Mouse (Mus musculus) kidney, postnatal 0 days (tissue): ENCODE results near the gene Comt. TPM values are rescaled to one million over a fixed set of nuclear protein-coding genes. Genes with fewer than 3 reads are reported as not detected.

Experiments used
- ATAC-seq: fragments of 200-750 bp; cut with Nextera tagmentation; replicated peaks from 2 replicates; pipeline ENCODE4 v1.8.0; 2017; ENCODE audit warnings: low read depth, moderate number of reproducible peaks, moderate TSS enrichment, moderate library complexity; ENCODE audit not compliant: low FRiP score
- DNase-seq: peaks from one replicate; pipeline ENCODE4 v3.0.0-alpha.2; 2016; ENCODE audit warnings: low spot score
- H3K27ac ChIP-seq: fragments of 300-500 bp; sonication (generic); 2 replicates; pipeline ENCODE4 v1.5.1; 2014; ENCODE audit warnings: mild to moderate bottlenecking
- H3K27me3 ChIP-seq: fragments of 300-500 bp; sonication (generic); 2 replicates; pipeline ENCODE4 v1.6.1; 2014; ENCODE audit warnings: low read length, mixed read lengths; ENCODE audit not compliant: insufficient read depth
- H3K36me3 ChIP-seq: fragments of 300-500 bp; sonication (generic); 2 replicates; pipeline ENCODE4 v1.6.1; 2014; ENCODE audit warnings: low read length, mixed read lengths; ENCODE audit not compliant: insufficient read depth
- H3K4me1 ChIP-seq: fragments of 300-500 bp; sonication (generic); replicated peaks from 2 replicates; pipeline ENCODE4 v1.6.1; 2014; ENCODE audit warnings: antibody characterized with exemption, low read length, mixed read lengths; ENCODE audit not compliant: insufficient read depth
- H3K4me2 ChIP-seq: fragments of 300-500 bp; sonication (generic); 2 replicates; pipeline ENCODE4 v1.6.1; 2014; ENCODE audit warnings: mild to moderate bottlenecking, low read length, moderate library complexity, mixed read lengths
- H3K4me3 ChIP-seq: fragments of 300-500 bp; sonication (generic); replicated peaks from 2 replicates; pipeline ENCODE4 v1.5.1; 2014; ENCODE audit warnings: low read depth, low read length
- H3K9ac ChIP-seq: fragments of 300-500 bp; sonication (generic); 2 replicates; pipeline ENCODE4 v1.6.1; 2014; ENCODE audit warnings: low read depth, low read length
- H3K9me3 ChIP-seq: fragments of 300-500 bp; sonication (generic); replicated peaks from 2 replicates; pipeline ENCODE4 v1.6.1; 2016; ENCODE audit warnings: low read length, inconsistent platforms, mixed read lengths
- CTCF ChIP-seq: IDR thresholded peaks from 2 replicates; pipeline ENCODE4 v1.5.1; 2016; ENCODE audit warnings: antibody characterized with exemption, low read depth, mild to moderate bottlenecking, moderate library complexity
- WGBS: fragments of 180-500 bp; shearing (Covaris S2); extraction: QIAGEN DNeasy Blood & Tissue Kit; methylation state at CpG from one replicate; pipeline ENCODE4 v1.1.7; 2014; 5-methylcytosine and 5-hydroxymethylcytosine counted together
- polyA plus RNA-seq: library from polyadenylated mRNA; unstranded; fragments of >200 nt; fragmentation: Nextera tagmentation; extraction: Ambion mirVana; gene quantifications from 2 replicates; pipeline ENCODE4 v1.2.1, GENCODE M21; 2015

Gene Comt
- polyA plus RNA-seq, 1 experiment from 2014 or later = 107 TPM

GRCm38 (mm10) chr16:18449005-18449404 is 22.4 kb upstream of the Comt start:
- Histone ChIP-seq H3K27ac (no peak overlapping the region), H3K9me3 (no peaks in the 10 kb centered on the region), H3K4me3 (no peak overlapping the region), H3K4me2 (no peak overlapping the region), H3K27me3 (no peaks in the 10 kb centered on the region), H3K36me3 (0 out of 2 replicates have a peak, but pooled peaks cover 4% of the 10 kb centered on the region), H3K9ac (0 out of 2 replicates have a peak overlapping the region, but pooled peaks have one; percentile 24), H3K4me1 (peaks cover 23% of the 10 kb centered on the region)
- 92% methylated on average over 4 of the region's 4 CpGs for WGBS
- no peak for ATAC-seq
- TF ChIP-seq CTCF = no peak
- DNase-seq = no peak

DNA sequence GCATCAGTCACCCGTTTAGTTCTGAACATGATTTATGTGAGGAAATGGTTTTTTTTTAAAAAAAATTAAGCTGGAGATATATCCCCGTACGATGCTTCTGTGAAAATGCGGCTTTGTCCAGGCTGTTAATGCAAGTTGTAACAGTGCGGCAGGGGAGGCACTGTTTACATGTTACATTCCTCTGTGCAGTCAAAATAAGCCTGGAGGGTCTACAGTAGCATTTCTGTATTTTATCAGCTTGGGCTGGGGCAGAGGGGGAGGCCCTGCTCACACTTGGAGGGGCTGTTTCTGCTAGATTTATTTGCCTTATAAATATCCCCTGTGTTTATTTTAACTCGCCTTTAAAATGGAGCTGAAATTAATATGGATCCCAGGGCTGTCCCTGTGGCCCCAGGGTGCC is 21.5 kb upstream of the Comt start:
- H3K4me1 ChIP-seq = peaks cover 23% of the 10 kb centered on the region
- no peak overlapping the region for H3K27ac ChIP-seq
- ATAC-seq (no peak), DNase-seq (peak; percentile 75)
- H3K9ac ChIP-seq = 0 out of 2 replicates have a peak overlapping the region, but pooled peaks have one; percentile 24
- H3K9me3 ChIP-seq = no peaks in the 10 kb centered on the region
- H3K4me3 ChIP-seq = no peak overlapping the region
- 18% methylated on average over 6 of the region's 6 CpGs for WGBS
- 0 out of 2 replicates have a peak, but pooled peaks cover 4% of the 10 kb centered on the region for H3K36me3 ChIP-seq
- TF ChIP-seq CTCF = no peak
- H3K4me2 ChIP-seq = no peak overlapping the region
- H3K27me3 ChIP-seq = no peaks in the 10 kb centered on the region

DNA sequence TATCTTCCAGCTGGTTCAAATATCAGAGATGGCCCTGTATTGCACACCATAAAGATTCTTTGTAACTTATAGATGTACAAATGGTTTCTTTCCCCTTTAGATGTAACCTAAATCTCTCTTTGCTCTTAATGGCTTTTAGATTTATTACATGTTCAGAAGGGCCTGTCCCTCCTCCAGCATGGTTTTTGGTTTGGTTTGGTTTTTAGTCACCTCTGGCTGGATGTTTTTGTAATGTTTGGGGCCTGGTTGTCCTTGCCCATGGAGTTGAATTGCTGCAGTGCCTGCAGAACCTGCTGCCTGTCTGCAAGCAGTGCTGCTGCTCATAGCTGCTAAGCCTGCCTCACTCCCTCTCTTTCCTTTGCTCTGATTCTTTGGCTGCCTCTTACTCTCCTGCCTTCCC is 20.6 kb upstream of the Comt start:
- ATAC-seq (no peak), DNase-seq (peak; percentile 40)
- TF ChIP-seq CTCF = no peak
- Histone ChIP-seq H3K4me2 (no peak overlapping the region), H3K27ac (peak overlapping the region; percentile 31; the same call in 1 of the 2 replicates), H3K4me1 (peaks cover 22% of the 10 kb centered on the region), H3K27me3 (no peaks in the 10 kb centered on the region), H3K9ac (no peak overlapping the region), H3K36me3 (0 out of 2 replicates have a peak, but pooled peaks cover 7% of the 10 kb centered on the region), H3K4me3 (no peak overlapping the region), H3K9me3 (no peaks in the 10 kb centered on the region)

GRCm38 (mm10) chr16:18443385-18443841 is 16.8 kb upstream of the Comt start:
- TF ChIP-seq CTCF = peak; percentile 100
- Histone ChIP-seq H3K27ac (no peak overlapping the region), H3K4me1 (peaks cover 10% of the 10 kb centered on the region), H3K9ac (no peak overlapping the region), H3K27me3 (no peaks in the 10 kb centered on the region), H3K4me3 (no peak overlapping the region), H3K4me2 (no peak overlapping the region), H3K9me3 (no peaks in the 10 kb centered on the region), H3K36me3 (0 out of 2 replicates have a peak, but pooled peaks cover 17% of the 10 kb centered on the region)
- ATAC-seq = peak; percentile 37; the same call in 1 of the 2 replicates
- DNase-seq = peak; percentile 89
- WGBS = 24% methylated on average over 8 of the region's 8 CpGs

DNA sequence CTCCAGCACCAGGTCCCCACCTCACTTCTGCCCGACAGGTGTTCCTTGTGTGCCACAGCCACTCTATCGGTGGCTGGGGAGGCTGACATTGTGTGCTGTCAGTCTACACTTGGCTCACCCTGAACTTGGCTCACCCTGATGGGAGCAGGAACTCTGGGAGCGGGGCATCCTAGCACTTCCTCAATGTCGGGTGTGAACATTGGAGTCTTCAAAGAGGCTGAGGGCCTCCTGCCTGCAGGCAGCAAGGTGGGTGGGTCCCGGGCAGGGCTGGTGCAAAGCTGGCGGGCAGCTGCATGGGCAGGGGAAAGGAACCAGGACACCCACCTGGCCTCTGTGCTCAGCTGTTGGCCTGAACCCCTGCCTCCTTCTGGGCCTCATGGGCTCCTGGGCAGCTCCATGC is 9.5 kb upstream of the Comt start:
- Histone ChIP-seq H3K27ac (no peak overlapping the region), H3K9ac (no peak overlapping the region), H3K4me1 (no peaks in the 10 kb centered on the region), H3K27me3 (no peaks in the 10 kb centered on the region), H3K9me3 (no peaks in the 10 kb centered on the region), H3K4me3 (no peak overlapping the region), H3K36me3 (0 out of 2 replicates have a peak, but pooled peaks cover 10% of the 10 kb centered on the region), H3K4me2 (no peak overlapping the region)
- 89% methylated on average over 6 of the region's 6 CpGs for WGBS
- no peak for TF ChIP-seq CTCF
- no peak for ATAC-seq
- DNase-seq = no peak

DNA sequence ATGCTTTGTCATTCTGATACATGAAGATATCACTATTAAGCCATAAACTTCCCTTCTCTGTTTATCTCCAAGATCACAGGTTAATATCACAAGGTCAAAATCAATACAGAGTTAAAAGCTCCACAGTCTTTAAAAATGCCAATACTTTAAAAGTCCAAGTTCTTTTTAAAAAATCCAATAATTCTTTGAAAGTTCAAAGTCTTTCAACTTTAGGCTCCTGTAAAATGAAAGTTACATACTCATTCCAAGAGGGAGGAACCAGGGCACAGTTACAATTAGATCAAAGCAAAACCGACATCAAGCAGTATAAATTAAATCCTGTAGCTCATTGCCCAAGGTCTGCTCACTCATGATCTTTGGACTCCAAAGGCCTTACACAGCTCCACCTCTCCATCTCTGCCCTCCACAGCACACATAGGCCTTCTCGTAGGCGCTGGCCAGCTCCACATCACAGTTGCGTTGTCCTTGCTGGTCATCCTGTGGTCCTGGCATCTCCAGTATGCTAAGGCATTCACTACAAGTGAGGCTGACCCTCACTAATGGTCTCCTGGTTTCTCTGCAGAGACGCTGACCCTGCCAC is 6.8 kb upstream of the Comt start:
- Histone ChIP-seq H3K9ac (no peak overlapping the region), H3K4me2 (no peak overlapping the region), H3K27ac (no peak overlapping the region), H3K36me3 (0 out of 2 replicates have a peak, but pooled peaks cover 7% of the 10 kb centered on the region), H3K4me1 (no peaks in the 10 kb centered on the region), H3K4me3 (no peak overlapping the region), H3K9me3 (no peaks in the 10 kb centered on the region), H3K27me3 (no peaks in the 10 kb centered on the region)
- DNase-seq (no peak), ATAC-seq (peak; percentile 71; the same call in 1 of the 2 replicates)
- 87% methylated on average over 5 of the region's 5 CpGs for WGBS
- no peak for TF ChIP-seq CTCF
